Mouse (Mus musculus): ENCODE results near the gene Tcp10a.
A peak's percentile ranks its signal among the peaks of the same experiment; 100 is the strongest.
"Not testable (repeated sequence)": the region's sequence is repeated elsewhere in the genome, so short reads cannot be mapped to it uniquely, and the experiment has no call there.

The Tcp10a gene

DNA sequence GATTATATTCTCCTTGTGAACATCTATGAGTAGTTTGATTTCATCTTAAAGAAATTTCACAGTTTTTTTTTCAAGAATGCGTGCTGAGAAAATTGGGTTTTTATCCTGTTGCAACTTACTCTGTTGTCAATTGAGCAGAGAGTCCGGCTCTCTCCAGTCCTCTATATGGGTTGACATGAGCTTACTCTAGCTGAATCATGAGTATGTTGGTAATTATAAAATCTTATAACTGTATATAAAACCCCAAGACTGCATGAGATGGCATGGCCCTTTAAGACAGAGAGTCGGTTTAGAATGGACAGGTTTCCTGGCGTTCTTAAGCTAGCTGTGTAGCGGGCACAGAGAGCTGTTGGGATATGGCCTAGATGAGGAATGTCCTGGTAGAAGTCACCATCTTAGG is at the start of gene Tcp10a:
TSS of gene Tcp10a (plus strand) at position 301 of the 400 bp plus-strand sequence.
- DNase-seq: not testable (repeated sequence)

DNA sequence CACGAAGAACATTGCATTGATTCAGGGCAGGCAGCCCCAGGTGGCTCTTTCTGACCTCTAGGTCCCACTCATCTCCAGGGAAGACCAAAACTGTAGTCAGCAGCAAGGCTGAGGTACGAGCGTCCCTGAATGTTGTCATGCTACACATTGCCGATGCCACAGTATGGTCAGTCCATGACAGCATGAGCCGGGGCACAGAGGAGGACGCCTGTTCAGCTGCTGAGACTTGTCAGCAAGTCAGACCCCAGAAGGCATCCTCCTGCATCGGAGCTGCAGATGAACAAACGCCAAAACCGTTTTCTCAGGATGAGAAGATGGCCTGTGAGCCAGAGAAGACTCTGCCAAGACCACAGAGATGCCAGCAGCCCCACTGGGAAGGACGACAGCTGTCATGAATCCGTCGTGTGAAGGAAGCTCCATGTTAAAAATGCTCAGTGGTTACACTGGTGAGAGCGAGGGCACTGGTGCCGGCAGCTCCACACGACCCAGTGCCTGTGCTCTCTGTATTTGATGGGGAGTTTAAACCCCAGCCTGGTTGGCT is 45.7 kb upstream of the Tcp10a start:
- DNase-seq: no peak

DNA sequence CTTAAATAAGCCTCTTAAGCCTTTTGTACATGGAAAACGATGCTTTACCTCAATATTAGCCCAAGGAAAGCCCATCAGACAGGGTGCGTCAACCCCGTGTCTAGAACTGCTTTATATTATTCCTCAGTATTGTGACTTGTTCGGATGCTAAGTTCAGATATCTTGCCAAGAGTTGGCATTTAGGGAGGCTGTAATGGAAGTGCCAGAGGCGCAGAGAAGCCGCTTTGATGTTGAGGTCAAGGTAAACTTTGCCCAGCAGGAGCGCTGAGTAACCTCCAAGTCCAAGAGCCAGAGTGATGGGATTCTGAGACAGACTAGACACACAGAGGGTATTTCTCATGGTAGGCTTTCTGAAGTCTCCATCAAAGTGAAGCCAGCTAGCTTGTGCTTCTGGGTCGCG is 45.2 kb upstream of the Tcp10a start:
- no peak for DNase-seq

DNA sequence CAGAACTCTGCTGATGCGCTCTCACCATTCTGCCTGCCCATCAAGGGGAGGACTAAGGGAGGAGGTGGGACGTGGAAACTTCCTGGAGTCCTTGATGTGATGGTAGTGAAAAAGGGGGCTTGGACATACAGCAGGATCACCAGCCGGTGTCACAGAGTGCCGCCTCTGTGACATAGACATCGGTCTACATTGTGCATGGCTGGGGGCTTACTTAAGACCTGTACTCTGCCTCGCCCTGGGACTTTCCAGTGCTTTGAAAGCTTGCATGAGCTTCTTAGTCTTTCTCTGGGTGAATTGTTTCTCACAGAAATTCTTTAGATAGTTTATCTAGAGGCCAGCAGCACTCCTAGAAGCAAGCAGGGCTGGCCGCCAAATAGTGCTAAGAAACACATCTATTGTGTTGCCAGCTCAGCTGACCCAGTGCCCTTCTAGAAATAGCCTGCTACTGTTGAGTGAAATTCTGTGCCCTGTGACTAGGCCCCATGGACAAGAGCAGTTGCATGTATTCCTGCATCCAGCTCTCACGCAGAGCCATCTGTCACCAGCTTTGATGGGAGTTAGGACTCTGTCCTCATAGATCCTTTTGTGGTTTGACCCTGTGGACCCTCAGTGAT is 40.0 kb upstream of the Tcp10a start:
- peak; percentile 83 for DNase-seq

DNA sequence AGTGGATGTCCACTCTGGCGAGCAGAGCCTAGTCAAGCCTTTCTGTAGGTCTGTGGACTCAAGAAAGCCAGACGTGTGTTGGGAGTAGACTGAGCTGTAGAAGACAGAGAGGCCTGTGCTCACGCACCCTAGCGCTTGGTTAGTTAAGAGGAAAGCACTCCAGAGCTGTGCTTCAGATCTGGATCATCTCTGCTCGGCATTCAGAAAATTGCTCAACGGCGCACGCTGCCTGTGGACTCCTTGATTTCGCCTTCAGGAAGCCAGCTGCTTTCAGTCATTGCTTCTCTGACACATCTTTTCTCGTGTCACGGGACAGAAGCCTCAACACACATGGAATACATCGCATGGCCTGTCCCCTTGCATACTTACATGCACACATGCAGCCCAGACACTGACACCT is 39.2 kb upstream of the Tcp10a start:
- DNase-seq: no peak

DNA sequence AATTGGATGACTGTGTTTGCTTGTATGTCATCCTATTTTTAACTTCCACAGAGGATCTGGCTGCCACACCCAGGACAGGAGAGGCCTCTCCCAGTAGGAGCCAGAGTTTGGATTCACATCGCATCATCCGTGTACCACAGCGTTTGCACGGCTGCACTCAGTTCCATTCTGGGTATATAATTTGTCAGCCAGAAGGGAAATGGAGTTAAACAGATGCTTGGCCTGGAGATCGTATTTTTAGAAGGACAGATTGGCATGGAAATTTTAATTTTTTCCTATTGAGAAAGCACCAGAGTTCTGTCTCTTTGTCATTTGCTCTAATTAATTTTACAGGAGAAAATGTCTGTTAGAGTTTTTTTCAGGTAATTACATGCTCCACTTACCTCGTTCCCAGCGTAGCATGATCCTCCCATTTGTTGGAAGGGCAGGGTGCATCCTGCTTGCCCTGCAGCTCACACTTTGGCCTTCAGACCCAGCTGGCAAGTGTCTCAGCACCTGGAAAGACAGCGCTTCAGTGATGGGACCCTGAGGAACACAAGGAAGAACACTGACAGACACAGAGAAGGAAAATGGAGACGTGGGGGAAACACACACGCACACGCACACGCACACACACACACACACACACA is 37.9 kb upstream of the Tcp10a start:
- DNase-seq: no peak

DNA sequence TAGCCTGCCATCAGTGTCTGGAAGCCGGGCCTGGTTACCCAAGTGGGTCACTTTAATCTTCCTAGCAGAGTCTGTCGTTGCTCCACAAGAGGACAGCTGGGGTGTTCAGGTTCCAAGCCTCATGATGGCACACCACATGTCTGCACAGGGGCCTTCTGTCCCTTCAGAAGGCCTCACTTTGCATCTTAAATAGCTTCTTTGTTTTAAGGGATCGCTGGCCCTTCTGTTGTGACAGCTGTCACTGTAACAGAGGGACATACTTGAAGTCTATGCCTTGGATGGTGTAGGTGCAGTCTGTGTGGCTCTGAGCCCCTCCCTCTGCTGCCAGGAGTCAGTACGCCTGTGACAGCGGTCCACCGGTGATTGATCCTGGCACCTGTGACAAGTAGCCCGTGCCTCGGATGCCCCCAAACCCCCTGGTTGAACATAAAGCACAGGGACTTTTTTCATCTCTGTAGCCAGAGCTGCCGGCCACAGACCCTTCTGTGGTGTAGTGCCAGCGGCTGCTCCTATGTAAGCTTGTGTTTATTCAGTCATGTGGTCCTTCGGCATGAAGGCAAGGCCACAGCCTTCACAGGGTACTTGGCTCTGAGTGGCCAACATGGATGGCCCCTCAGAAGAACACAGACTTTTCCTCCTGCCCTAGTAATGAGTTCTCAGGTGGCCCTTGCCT is 32.3 kb upstream of the Tcp10a start:
- DNase-seq: no peak

DNA sequence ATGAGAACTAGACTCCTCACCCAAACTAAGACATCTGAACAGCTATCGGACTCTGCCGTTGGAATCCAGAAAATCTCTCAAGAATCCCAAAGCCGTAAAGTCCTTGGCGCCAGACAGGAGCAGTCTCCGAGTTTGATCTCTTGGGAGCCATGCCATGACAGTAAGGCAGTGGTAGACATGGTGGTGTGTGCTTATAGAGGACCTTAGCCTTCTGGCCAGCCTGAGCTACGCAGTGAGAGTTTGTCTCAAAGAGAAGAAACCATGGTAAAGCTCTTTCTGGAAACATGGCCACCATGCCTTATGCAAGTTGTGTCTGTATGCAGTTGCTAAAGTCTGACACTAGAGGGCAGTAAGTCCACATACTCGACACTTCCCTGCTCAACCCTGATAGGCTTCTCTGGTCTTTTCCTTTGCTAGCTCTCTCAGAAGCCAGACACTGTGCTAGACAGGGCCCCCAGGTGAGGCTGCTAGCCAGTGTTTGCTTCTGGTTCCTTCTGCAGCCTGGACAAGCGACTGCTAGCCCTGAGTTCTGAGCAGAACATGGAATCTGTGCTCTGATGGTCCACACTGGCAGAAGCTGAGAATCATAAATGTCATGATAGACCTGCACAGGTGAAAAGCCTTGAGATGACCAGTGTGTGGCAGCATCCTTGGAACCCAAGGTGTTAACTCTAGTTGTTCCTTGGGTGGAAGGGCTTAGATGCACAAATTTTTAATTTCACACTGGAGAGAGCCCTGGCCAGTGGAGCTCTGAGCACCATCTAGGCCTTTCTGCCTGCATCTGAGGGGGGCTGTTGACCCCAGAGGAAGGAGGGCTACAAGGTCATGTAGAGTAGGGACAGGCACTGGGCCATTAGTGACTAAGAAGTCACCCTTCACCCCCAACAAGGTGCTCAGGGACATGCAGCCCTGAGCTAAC is 17.9 kb upstream of the Tcp10a start:
- peak; percentile 44 for DNase-seq

DNA sequence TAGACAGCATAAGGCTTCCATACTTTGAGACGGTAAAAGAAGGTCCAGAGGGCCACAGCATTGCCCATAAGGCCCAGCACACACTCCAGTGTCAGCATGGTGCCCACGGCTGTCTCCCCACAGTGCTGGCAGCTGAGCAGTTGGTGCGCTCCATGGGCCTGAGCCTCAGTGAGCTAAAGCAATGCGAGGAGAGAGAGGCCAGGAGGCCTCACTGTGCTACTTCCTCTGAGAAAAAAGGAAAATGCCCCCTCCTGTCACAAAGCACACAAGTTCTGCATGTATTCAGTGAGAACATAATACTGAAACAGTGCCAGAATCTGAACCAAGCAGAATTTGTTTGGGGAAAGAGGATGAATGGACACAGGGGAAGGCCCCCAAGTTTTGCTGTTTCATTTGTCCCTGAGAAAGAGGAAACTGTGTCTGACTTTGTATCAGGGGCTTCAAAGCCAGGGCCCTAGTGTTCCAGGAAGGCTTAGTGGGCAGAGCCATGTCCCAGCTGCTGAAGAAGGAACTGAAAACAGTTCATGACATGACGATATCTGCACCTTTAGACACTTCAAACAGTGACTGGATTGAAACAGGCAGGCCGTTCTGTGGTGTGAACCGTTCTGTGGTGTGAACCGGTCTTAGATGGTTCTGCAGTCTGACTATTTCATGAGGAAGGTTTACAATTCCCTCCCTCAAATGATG is 8.6 kb upstream of the Tcp10a start:
- not testable (repeated sequence) for DNase-seq

DNA sequence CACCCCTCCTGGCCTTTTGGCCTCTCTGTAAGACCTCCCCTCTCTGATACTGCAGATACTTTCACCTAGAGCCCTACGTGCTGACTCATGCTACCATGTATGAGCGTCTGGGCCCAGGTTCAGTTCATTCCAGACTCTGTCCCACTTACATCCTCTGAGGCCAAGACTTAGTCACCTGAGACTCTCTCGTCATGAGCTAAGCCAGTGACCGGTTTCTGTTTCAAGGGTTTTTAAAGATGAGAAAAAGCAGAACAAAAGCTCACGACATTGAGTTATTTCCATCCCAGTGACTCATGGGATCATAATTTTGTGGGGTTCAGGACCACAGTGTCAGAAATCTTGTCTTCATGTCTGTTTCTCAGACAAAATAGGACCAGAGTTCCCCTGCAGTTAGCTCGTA is 4.7 kb upstream of the Tcp10a start:
- DNase-seq: not testable (repeated sequence)

DNA sequence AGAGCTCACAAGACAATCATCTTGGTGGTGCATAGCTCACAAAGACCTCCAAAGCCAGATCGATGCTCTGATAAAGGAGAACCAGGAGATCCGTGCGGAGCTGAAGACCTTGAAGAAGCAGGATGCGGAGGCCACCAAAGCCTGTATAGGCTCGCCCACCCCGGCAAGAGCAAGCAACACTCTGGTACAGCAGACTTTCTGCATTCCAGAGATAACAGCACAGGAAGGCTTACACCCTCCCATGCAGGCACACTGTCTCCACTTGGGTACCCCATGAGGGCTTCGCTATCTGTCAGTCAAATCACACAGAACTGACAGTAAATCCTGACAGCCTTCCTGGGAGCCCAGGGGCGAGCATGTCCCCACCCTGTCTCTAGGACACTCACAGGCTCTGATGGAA is 2.0 kb downstream of the Tcp10a start:
- DNase-seq: not testable (repeated sequence)

DNA sequence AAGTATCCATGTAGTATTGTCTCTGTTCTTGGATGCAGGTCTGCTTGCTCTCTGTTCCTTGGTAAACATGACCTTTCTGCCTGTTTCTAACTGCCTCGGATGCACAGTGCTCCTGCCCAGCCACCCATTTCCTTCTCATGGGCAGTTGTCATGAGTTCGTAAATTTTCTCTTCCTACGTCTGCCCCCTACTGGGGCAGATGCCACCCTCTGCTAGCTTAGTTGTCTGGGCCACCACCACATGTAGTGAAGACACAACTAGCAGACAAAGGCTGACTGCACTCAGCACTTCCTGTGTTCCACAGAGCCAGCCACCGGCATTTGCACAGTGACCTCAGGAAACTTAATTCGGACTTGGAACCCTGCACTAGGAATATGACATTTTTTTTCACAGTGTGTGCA is 8.3 kb downstream of the Tcp10a start:
- not testable (repeated sequence) for DNase-seq

DNA sequence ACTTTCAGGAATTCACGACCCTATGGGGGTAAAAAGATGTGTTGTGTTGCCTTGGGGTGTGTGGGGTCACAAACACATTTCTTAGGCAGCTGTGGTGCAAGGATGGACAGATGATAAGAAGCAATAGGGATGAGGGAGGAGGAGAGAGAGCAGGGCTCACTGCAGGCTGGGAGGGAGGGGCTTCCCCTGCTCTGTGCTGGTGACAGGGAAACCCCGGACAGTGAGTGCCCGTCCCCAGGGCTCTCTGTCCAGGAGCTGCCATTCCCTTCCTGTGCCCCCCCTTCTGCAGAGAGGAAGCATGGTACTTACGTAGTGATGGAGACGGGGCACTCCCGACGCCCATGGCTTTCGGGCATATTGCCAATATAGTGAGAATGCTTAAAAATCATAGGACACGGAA is 12.9 kb downstream of the Tcp10a start:
- DNase-seq: not testable (repeated sequence)

DNA sequence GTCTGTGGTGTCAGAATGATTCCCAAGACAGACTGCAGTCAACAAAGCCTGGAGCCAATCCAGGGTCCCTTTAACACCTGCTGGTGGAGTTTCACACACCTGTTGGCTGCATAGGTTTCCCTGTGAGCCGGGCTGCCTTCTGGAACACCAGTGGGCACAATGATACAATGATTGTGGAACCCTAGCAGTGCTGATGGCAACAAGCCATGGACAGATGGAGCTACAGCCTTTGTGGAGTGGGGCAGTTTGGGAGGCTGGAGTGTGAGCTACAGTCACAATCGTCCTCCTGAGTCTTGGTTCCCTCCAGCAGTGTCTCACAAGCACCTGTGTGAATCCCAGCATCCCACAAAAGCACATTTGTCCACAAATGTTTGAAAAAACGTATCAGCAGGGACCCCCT is 24.3 kb downstream of the Tcp10a start:
- DNase-seq: not testable (repeated sequence)

DNA sequence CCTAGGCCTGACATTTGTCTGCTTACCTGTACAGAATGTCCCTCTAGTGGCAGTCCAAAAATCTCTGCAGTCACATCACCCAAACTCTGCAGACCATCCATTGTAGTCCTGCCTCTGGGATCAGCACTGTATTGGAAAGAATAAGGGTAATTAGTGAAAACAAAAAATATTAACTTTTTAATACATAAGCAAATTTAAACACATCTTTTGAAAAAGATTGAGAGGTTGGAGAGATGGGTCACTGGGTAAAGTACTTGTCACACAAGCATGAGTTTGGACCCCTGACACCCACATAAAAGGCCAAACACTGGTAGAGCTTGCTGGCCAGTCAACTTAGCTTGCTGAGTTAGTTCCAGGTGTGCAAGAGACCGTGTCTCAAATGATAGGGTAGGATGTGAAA is 28.1 kb downstream of the Tcp10a start, which contains the start of gene Ttll2:
TSS of gene Ttll2 (minus strand) at position 101 of the 400 bp plus-strand sequence.
- DNase-seq: not testable (repeated sequence)

DNA sequence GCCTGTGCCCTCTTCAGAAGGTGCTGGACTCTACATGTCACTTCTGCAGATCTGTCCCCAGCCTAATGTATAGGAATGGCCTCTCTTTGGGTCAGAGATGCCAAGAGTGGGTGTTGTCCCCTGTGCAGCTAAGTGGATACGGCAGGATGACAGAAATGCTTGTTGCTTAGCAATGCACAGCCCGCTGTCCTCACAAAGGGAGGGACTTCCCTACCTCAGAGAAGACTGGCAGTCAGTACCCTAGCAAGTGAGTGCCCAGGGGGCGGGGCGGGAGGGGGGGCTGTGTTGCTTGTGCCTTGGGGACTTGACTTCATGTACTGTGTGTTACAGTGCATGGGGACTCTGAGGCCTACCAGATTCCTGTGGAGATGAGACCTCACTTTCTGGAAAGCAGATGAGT is 35.4 kb downstream of the Tcp10a start:
- not testable (repeated sequence) for DNase-seq

DNA sequence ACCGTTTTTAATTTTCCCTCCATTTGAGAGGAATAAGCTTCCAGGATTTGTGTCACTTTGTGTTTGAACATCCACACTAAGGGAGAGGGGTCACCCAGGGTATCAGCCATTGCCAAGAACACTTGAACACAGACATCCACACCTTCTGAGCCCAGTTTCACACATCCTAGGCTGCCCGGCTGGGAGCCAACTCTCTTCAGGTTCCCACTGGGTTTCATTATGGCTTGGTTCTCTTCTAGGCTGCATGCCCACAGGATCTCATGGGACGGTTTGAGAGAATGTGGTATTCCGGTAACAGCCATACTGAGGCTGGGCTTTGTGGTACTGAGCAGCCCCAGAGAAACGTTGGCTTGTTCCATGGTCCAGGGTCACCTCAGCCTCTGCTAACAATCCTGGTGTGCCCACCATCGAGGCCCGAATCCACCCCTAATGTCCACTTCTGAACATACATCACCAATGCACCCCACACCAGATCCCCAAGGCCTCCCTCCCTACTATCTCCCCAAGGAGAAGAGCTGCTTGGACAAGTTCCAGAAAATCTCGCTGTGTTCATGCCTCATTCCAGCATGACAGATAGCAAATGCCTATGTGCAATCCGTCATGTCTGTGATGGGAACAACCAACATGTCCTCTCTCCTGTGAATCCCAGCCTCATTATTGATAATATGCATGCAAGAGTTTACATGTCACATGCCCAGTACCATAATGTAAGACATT is 36.5 kb downstream of the Tcp10a start:
- DNase-seq: peak; percentile 10

DNA sequence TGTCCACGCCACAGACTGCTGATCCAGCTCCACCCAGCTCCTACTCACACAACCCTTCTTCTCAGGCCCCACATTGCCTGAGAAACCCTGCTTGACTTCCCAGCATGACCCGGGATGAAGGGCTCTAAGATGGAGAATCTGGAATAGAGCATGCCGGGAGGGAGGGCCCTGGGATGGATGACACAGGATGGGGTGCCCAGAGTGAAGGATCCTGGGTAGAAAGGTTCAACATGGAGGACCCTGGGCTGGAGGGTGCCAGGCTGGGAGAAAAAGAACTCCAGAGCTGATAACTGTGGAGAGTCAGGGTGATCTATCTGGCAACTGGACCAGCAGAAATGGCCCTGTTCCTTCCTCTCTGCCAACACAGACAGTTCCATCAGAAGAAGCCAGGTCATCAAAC is 41.2 kb downstream of the Tcp10a start:
- not testable (repeated sequence) for DNase-seq

DNA sequence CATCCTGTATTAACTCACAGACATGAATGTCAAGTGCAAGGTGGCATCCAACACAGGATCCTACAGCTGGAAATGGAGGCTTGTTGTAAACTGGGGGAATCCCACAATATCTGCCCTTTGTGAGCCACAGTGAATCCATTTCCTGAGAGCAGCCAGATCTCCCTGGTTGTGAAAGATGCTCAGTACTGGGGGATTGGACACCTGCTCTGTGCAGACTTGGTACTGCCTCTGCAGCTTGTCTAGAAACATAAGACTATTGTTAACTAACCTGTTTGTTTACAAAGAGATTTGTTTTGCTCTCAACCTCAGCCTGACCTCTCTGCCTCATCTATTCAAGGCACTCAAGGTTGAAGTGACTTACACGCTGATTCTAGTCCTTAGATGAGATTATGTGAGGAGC is 41.8 kb downstream of the Tcp10a start:
- DNase-seq: not testable (repeated sequence)

DNA sequence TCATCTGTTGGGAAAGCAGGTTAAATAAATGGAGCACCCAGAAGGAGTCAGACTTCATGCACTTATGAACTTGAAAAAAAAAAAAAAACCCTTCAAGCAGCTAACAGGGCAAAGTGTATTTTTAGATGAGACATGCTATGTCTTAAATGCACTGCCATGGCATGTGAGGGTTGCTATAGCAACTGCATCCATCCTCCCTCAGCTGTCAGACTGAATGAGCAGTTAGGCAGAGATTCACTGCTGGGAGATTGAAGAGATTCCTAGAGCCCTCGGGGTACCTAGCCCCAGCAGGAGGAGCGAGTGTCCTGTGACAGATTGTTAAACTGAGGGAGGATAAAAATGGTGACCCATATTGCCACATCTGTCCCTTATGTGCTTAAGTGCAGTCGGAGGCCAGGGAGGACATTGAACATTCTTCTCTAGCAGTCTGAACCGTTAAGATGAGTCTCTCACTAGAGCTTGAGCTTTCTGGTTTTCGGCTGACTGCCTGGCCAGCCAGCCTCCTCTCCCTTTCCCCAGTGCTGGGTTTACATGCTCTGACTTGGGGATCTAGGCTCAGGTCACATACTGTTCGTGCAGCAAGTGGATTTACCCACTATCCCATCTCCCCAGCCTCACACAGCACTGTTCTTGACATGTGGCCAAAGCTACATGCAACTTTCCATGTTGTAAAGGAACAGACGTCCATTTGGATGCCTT is 42.4 kb downstream of the Tcp10a start:
- not testable (repeated sequence) for DNase-seq

DNA sequence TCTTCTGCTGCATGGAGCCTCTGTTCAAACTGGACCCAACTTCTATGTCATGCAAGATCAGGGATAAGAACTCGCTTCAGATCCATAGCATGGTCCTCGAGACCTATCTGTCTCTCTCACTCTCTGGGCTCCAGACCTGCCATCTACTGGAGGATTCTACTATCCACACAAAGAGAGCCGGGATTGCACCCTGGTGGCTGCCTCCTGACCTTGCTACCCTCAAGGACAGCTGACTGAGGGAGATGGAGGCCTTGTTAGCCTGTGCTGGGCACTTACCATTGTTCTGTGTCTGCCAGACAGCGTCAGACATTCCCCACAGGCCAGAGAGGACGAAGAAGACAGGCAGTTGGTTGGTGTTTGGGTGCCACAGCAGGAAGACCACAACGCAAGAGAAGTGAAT is 45.0 kb downstream of the Tcp10a start:
- DNase-seq: not testable (repeated sequence)
